Mouse (Mus musculus): ENCODE measurements at regions not wholly inside any gene's neighbourhood (a gene's known extent, or its start where the extent isn't known, plus 50 kb on each side); places are given as distances from the start of the nearest gene placed in this dataset.
A peak's percentile ranks its signal among the peaks of the same experiment; 100 is the strongest.

DNA sequence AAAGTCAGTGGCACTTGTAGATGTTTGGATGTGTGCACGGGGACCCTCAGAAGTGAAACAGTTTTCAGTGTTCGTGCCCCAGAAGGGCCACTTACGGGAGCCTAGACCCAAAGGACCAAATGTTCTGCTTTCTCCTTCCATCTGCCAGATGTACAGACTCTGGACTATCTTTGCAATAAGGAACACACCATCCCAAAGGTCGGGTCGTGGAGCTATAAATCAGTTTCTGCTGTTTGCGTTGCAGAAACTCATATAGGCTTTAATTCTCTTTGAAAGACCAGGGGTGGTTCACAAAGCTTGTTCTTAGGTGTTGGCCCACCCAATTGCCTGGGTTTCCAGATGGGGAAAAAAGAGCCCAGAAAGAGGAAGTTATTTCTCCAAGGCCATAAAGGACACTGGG is 206.3 kb upstream of the Cdh5 start:
- Histone ChIP-seq H3K27ac (no peak overlapping the region), H3K4me1 (no peaks in the 10 kb centered on the region), H3K9ac (no peak overlapping the region), H3K4me3 (no peak overlapping the region), H3K27me3 (no peaks in the 10 kb centered on the region), H3K36me3 (no peaks in the 10 kb centered on the region), H3K4me2 (no peak overlapping the region), H3K9me3 (no peaks in the 10 kb centered on the region)
- 71% methylated on average over 6 of the region's 6 CpGs for WGBS
- ATAC-seq (ENCODE audit: borderline replicate concordance, extremely low read depth, low FRiP score, low TSS enrichment), result no peak

- no peaks in the 10 kb centered on the region for H3K4me1 ChIP-seq
- no peaks in the 10 kb centered on the region for H3K9me3 ChIP-seq
- H3K9ac ChIP-seq, result no peak overlapping the region
- H3K27me3 ChIP-seq, result no peaks in the 10 kb centered on the region
- no peak overlapping the region for H3K4me2 ChIP-seq
- no peak overlapping the region for H3K4me3 ChIP-seq
- H3K27ac ChIP-seq, result no peak overlapping the region
- 86% methylated on average over 7 of the region's 7 CpGs for WGBS
- no peaks in the 10 kb centered on the region for H3K36me3 ChIP-seq
- ATAC-seq (ENCODE audit: borderline replicate concordance, extremely low read depth, low FRiP score, low TSS enrichment), result no peak
Measured at GRCm38 (mm10) chr8:103897463-103897862, 204.0 kb upstream of the Cdh5 start.

- no peaks in the 10 kb centered on the region for H3K27me3 ChIP-seq
- H3K4me1 ChIP-seq, result 0 out of 2 replicates have a peak, but pooled peaks cover 9% of the 10 kb centered on the region
- no peak overlapping the region for H3K4me3 ChIP-seq
- H3K9ac ChIP-seq, result no peak overlapping the region
- H3K27ac ChIP-seq, result no peak overlapping the region
- ATAC-seq (ENCODE audit: borderline replicate concordance, extremely low read depth, low FRiP score, low TSS enrichment), result no peak
- WGBS, result 78% methylated on average over 1 of the region's 1 CpGs
- H3K9me3 ChIP-seq, result no peaks in the 10 kb centered on the region
- no peak overlapping the region for H3K4me2 ChIP-seq
- H3K36me3 ChIP-seq, result no peaks in the 10 kb centered on the region
Measured at GRCm38 (mm10) chr8:103902516-103902915, 198.9 kb upstream of the Cdh5 start.

GRCm38 (mm10) chr8:103903635-103904034 is 197.8 kb upstream of the Cdh5 start:
- H3K9me3 ChIP-seq, result no peaks in the 10 kb centered on the region
- no peak overlapping the region for H3K4me3 ChIP-seq
- no peak overlapping the region for H3K4me2 ChIP-seq
- no peaks in the 10 kb centered on the region for H3K36me3 ChIP-seq
- H3K27me3 ChIP-seq, result no peaks in the 10 kb centered on the region
- ATAC-seq (ENCODE audit: borderline replicate concordance, extremely low read depth, low FRiP score, low TSS enrichment), result no peak
- 66% methylated on average over 5 of the region's 5 CpGs for WGBS
- H3K4me1 ChIP-seq, result 0 out of 2 replicates have a peak, but pooled peaks cover 9% of the 10 kb centered on the region
- H3K9ac ChIP-seq, result no peak overlapping the region
- H3K27ac ChIP-seq, result no peak overlapping the region

GRCm38 (mm10) chr8:103907662-103908061 is 193.8 kb upstream of the Cdh5 start:
- Histone ChIP-seq H3K27me3 (no peaks in the 10 kb centered on the region), H3K4me3 (no peak overlapping the region), H3K4me1 (0 out of 2 replicates have a peak, but pooled peaks cover 9% of the 10 kb centered on the region), H3K4me2 (no peak overlapping the region), H3K27ac (no peak overlapping the region), H3K9ac (no peak overlapping the region), H3K36me3 (no peaks in the 10 kb centered on the region), H3K9me3 (no peaks in the 10 kb centered on the region)
- WGBS, result 37% methylated on average over 4 of the region's 4 CpGs
- ATAC-seq (ENCODE audit: borderline replicate concordance, extremely low read depth, low FRiP score, low TSS enrichment), result peak; percentile 45; the same call in 1 of the 2 replicates

- Histone ChIP-seq H3K4me1 (peaks cover 11% of the 10 kb centered on the region), H3K4me2 (no peak overlapping the region), H3K27ac (no peak overlapping the region), H3K9ac (no peak overlapping the region), H3K4me3 (no peak overlapping the region), H3K27me3 (no peaks in the 10 kb centered on the region), H3K36me3 (no peaks in the 10 kb centered on the region), H3K9me3 (no peaks in the 10 kb centered on the region)
- ATAC-seq (ENCODE audit: borderline replicate concordance, extremely low read depth, low FRiP score, low TSS enrichment), result no peak
- 66% methylated on average over 2 of the region's 2 CpGs for WGBS
Measured at GRCm38 (mm10) chr8:103911287-103912015, 190.0 kb upstream of the Cdh5 start.

DNA sequence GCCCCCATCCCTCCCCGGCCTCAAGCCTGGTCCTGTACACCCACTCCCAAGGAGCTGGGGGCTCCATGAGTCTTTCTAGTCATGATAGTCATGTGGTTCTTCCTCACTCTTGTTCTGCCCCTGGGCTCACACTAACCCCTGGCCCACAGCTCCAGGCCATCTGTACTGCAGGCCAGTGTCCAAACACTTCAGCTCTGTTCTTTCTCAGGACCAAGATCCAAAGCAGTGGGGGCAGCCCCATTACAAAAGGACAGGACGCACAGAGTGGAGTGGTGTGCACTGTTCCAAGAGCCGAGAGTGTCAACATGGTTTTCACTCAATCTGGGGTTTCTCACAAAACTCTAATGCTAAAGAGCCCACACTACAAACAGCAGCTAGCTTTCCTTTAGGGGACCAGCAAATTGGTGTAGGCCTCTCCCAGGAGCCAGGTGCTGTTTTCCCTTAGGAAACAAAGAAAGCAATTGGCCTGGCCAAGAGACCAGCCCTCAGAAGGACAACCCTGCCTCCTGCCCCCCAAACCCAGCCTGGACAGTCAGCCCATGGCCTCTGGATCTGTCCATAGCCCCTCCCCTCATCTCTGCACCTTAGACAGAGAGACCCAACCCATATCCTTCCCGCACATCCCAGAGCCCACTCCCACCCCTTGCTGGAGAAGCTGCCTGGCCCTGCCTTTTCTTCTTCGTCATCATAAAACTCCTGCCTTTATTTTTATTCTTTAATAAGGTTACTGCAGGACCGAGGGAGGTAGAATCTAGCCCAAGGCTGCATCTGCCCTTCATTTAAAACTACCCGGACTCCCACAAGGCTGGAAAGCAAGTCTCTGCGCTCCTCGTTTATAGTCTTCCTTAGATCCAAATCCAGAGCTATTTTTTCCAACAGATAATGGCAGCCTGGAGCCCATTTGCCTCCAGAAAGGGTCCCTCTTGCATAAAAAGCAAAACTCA is 188.2 kb upstream of the Cdh5 start:
- peak overlapping the region; percentile 37; the same call in 1 of the 2 replicates for H3K27ac ChIP-seq
- no peak for ATAC-seq (ENCODE audit: borderline replicate concordance, extremely low read depth, low FRiP score, low TSS enrichment)
- no peaks in the 10 kb centered on the region for H3K27me3 ChIP-seq
- H3K9me3 ChIP-seq, result no peaks in the 10 kb centered on the region
- no peak overlapping the region for H3K4me3 ChIP-seq
- H3K9ac ChIP-seq, result no peak overlapping the region
- WGBS, result 81% methylated on average over 9 of the region's 9 CpGs
- no peaks in the 10 kb centered on the region for H3K36me3 ChIP-seq
- no peak overlapping the region for H3K4me2 ChIP-seq
- H3K4me1 ChIP-seq, result peaks cover 11% of the 10 kb centered on the region

DNA sequence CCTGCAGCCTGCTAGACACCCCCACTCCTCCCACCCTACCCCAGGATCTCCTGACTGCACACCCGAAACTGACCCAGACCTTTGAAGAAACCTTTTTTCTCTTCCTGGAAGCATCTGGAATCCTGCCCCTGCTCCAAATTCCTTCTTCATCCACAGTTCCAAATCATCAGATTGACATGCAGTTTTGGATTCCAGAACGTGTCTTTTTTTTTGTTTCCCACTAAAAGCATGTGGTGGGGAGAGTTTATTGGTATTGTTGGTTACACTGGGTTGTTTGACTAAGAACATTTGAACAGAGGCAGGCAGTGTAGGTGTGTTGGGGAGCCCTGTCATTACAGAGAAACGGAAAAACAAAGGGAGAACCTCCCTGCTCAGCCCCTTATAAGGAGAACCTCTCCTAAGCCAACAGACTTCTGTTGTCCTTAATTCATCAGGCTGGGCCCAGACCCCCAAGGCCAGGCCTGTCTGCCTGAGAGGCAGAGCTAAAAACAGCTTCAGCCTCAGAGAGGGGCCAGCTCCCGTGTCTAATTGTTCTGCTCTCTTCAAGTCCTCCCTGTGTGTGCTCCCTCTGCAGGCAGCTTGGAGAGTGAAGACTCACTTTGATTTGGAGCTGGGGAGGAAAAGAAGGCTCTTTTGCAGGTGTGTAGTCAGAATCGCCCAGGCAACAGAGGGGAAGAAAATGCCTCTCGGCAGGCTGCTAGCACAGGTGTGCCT is 187.3 kb upstream of the Cdh5 start:
- peak; percentile 63; the same call in 1 of the 2 replicates for ATAC-seq (ENCODE audit: borderline replicate concordance, extremely low read depth, low FRiP score, low TSS enrichment)
- Histone ChIP-seq H3K9me3 (no peaks in the 10 kb centered on the region), H3K36me3 (no peaks in the 10 kb centered on the region), H3K4me1 (peaks cover 11% of the 10 kb centered on the region), H3K4me2 (no peak overlapping the region), H3K27me3 (no peaks in the 10 kb centered on the region), H3K27ac (0 out of 2 replicates have a peak overlapping the region, but pooled peaks have one; percentile 37), H3K9ac (no peak overlapping the region), H3K4me3 (no peak overlapping the region)
- 41% methylated on average over 6 of the region's 6 CpGs for WGBS

- no peak for ATAC-seq (ENCODE audit: borderline replicate concordance, extremely low read depth, low FRiP score, low TSS enrichment)
- H3K9ac ChIP-seq, result no peak overlapping the region
- WGBS, result 88% methylated on average over 3 of the region's 3 CpGs
- no peaks in the 10 kb centered on the region for H3K9me3 ChIP-seq
- H3K4me2 ChIP-seq, result no peak overlapping the region
- no peak overlapping the region for H3K27ac ChIP-seq
- peaks cover 2% of the 10 kb centered on the region for H3K4me1 ChIP-seq
- H3K4me3 ChIP-seq, result no peak overlapping the region
- H3K36me3 ChIP-seq, result no peaks in the 10 kb centered on the region
- H3K27me3 ChIP-seq, result no peaks in the 10 kb centered on the region
Measured at GRCm38 (mm10) chr8:103919324-103919723, 182.1 kb upstream of the Cdh5 start.

DNA sequence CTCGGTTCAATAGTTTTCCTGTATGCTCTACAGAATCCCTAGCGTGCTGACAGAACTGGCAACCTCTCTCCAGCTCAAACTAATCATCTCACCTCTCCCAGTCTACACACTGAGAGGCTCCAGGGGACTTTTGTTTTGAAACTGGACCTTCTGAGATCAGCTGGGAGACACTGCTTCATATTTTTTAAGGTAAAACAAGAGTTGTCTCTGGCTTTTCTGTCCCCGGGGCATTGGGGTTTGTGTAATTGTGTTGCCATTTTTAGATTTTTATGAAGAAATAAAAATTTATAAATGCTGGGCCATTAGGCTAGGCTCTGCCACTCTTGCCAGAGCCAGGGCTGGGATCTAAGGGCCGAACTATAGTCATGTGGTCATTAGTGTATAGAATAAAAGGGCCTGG is 179.8 kb upstream of the Cdh5 start:
- no peaks in the 10 kb centered on the region for H3K9me3 ChIP-seq
- no peak for ATAC-seq (ENCODE audit: borderline replicate concordance, extremely low read depth, low FRiP score, low TSS enrichment)
- H3K4me2 ChIP-seq, result no peak overlapping the region
- H3K4me3 ChIP-seq, result no peak overlapping the region
- H3K4me1 ChIP-seq, result no peaks in the 10 kb centered on the region
- H3K27ac ChIP-seq, result no peak overlapping the region
- H3K36me3 ChIP-seq, result no peaks in the 10 kb centered on the region
- 83% methylated on average over 4 of the region's 4 CpGs for WGBS
- H3K27me3 ChIP-seq, result no peaks in the 10 kb centered on the region
- no peak overlapping the region for H3K9ac ChIP-seq

DNA sequence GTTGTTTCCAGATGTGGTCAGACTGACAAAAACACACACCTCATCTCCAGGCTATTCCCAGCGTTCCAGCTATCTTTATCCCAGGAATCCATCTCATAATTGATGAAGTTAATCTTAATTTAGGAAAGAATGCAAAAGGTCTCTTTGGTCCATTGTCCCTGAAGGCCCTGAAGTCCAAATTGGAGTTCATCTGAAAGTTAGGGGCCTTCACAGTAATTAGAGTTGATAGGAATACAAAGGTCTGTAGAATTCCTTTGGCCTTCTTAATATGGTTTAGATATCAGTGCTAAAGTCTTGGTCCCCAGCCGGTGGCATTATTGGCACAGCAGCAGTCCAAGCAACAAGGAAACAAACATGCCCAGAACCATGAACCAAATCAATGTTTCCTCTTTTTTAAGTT is 178.7 kb upstream of the Cdh5 start:
- no peaks in the 10 kb centered on the region for H3K9me3 ChIP-seq
- no peaks in the 10 kb centered on the region for H3K4me1 ChIP-seq
- H3K9ac ChIP-seq, result no peak overlapping the region
- H3K4me2 ChIP-seq, result no peak overlapping the region
- H3K27ac ChIP-seq, result no peak overlapping the region
- no peak overlapping the region for H3K4me3 ChIP-seq
- ATAC-seq (ENCODE audit: borderline replicate concordance, extremely low read depth, low FRiP score, low TSS enrichment), result no peak
- no peaks in the 10 kb centered on the region for H3K27me3 ChIP-seq
- 69% methylated on average over 2 of the region's 2 CpGs for WGBS
- H3K36me3 ChIP-seq, result no peaks in the 10 kb centered on the region

Data from lung, embryonic 15.5 days (tissue).